Mouse (Mus musculus) intestine, embryonic 16.5 days (tissue): Measurements from ENCODE around the gene Itih4. TPM values are rescaled to one million over a fixed set of nuclear protein-coding genes. Genes with fewer than 3 reads are reported as not detected.

Experiments
- ATAC-seq: fragments of 200-750 bp; cut with Nextera tagmentation; 2 replicates; pipeline ENCODE4 v1.8.0; 2017; ENCODE audit warnings: moderate TSS enrichment, moderate library complexity
- H3K27ac ChIP-seq: fragments of 300-500 bp; sonication (generic); 2 replicates; pipeline ENCODE4 v1.5.1; 2014; ENCODE audit warnings: mild to moderate bottlenecking, low read length
- H3K27me3 ChIP-seq: fragments of 300-500 bp; sonication (generic); replicated peaks from 2 replicates; pipeline ENCODE4 v1.6.1; 2014; ENCODE audit warnings: low read length, control low read depth, mixed read lengths; ENCODE audit not compliant: control insufficient read depth, insufficient read depth
- H3K36me3 ChIP-seq: fragments of 300-500 bp; sonication (generic); 2 replicates; pipeline ENCODE4 v1.6.1; 2014; ENCODE audit warnings: low read length, control low read depth; ENCODE audit not compliant: control insufficient read depth, insufficient read depth
- H3K4me1 ChIP-seq: fragments of 300-500 bp; sonication (generic); 2 replicates; pipeline ENCODE4 v1.6.1; 2014; ENCODE audit warnings: low read length, control low read depth, mixed read lengths; ENCODE audit not compliant: control insufficient read depth, insufficient read depth
- H3K4me2 ChIP-seq: fragments of 300-500 bp; sonication (generic); 2 replicates; pipeline ENCODE4 v1.6.1; 2014; ENCODE audit warnings: low read depth, low read length, control low read depth
- H3K4me3 ChIP-seq: fragments of 300-500 bp; sonication (generic); 2 replicates; pipeline ENCODE4 v1.5.1; 2014; ENCODE audit warnings: mild to moderate bottlenecking, low read length
- H3K9ac ChIP-seq: fragments of 300-500 bp; sonication (generic); 2 replicates; pipeline ENCODE4 v1.6.1; 2014; ENCODE audit warnings: low read depth, low read length
- H3K9me3 ChIP-seq: fragments of 300-500 bp; sonication (generic); 2 replicates; pipeline ENCODE4 v1.6.1; 2016; ENCODE audit warnings: low read length, control low read depth; ENCODE audit not compliant: control insufficient read depth
- WGBS: fragments of 180-500 bp; shearing (Covaris S2); extraction: QIAGEN DNeasy Blood & Tissue Kit; methylation state at CpG from one replicate; pipeline ENCODE4 v1.1.7; 2014; 5-methylcytosine and 5-hydroxymethylcytosine counted together
- polyA plus RNA-seq: library from polyadenylated mRNA; unstranded; fragments of >200 nt; fragmentation: Nextera tagmentation; extraction: Ambion mirVana; gene quantifications from 2 replicates; pipeline ENCODE4 v1.2.1, GENCODE M21; 2015

Itih4 gene
- polyA plus RNA-seq = 1.0 and 3.1 TPM in 2 replicates

GRCm38 (mm10) chr14:30886204-30886603 is at the start of gene Itih4:
Itih4 (plus strand) TSS chr14:30886476.
- no peak within 1 kb of the TSS for H3K4me2 ChIP-seq
- no peaks in the 10 kb centered on the region for H3K27me3 ChIP-seq
- peaks cover 8% of the 10 kb centered on the region for H3K4me1 ChIP-seq
- ATAC-seq = no peak
- no peak within 1 kb of the TSS for H3K27ac ChIP-seq
- no peaks in the 10 kb centered on the region for H3K36me3 ChIP-seq
- no peak within 1 kb of the TSS for H3K9ac ChIP-seq
- H3K4me3 ChIP-seq = no peak within 1 kb of the TSS
- 82% methylated on average over 3 of the region's 3 CpGs for WGBS
- H3K9me3 ChIP-seq = no peaks in the 10 kb centered on the region

GRCm38 (mm10) chr14:30837416-30837996 is 48.8 kb upstream of the Itih4 start:
- Histone ChIP-seq H3K27ac (no peak overlapping the region), H3K9ac (no peak overlapping the region), H3K4me3 (no peak overlapping the region), H3K4me1 (no peaks in the 10 kb centered on the region), H3K9me3 (no peaks in the 10 kb centered on the region), H3K4me2 (no peak overlapping the region), H3K27me3 (no peaks in the 10 kb centered on the region), H3K36me3 (no peaks in the 10 kb centered on the region)
- no peak for ATAC-seq
- WGBS = 86% methylated on average over 14 of the region's 14 CpGs

GRCm38 (mm10) chr14:30843701-30844100 is 42.6 kb upstream of the Itih4 start:
- H3K27me3 ChIP-seq = no peaks in the 10 kb centered on the region
- whole genome bisulfite sequencing = 88% methylated on average over 3 of the region's 3 CpGs
- no peak overlapping the region for H3K9ac ChIP-seq
- peaks cover 6% of the 10 kb centered on the region; the same call in 1 of the 2 replicates for H3K36me3 ChIP-seq
- no peak overlapping the region for H3K4me3 ChIP-seq
- no peak overlapping the region for H3K4me2 ChIP-seq
- no peak overlapping the region for H3K27ac ChIP-seq
- no peaks in the 10 kb centered on the region for H3K4me1 ChIP-seq
- no peak for ATAC-seq
- no peaks in the 10 kb centered on the region for H3K9me3 ChIP-seq

DNA sequence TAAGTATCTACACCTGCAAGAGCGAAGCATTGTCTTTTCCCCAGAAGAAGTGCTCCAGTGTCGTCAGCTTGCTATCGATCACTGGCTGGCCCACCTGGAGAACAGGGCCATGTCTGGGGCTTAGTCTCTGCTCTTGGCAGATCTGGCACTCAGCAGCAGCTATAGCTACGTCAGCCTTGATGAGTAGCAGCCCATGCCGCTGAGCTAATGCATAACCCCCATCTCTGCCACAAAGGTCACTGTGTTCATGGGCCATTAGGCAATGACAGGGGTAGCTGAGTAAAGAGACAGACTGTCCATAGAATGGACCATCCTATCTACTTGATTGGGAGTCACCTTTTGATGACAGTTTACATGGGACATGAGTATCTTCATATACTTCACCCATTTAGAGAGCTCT is 35.8 kb upstream of the Itih4 start:
- no peak overlapping the region for H3K9ac ChIP-seq
- no peak overlapping the region for H3K4me3 ChIP-seq
- no peak overlapping the region for H3K27ac ChIP-seq
- H3K27me3 ChIP-seq = no peaks in the 10 kb centered on the region
- no peak for ATAC-seq
- H3K36me3 ChIP-seq = 0 out of 2 replicates have a peak, but pooled peaks cover 2% of the 10 kb centered on the region
- H3K4me1 ChIP-seq = no peaks in the 10 kb centered on the region
- H3K4me2 ChIP-seq = no peak overlapping the region
- no peaks in the 10 kb centered on the region for H3K9me3 ChIP-seq
- WGBS = 87% methylated on average over 5 of the region's 5 CpGs

- WGBS = 83% methylated on average over 5 of the region's 5 CpGs
- no peak overlapping the region for H3K4me2 ChIP-seq
- peak; percentile 69; the same call in 1 of the 2 replicates for ATAC-seq
- H3K4me3 ChIP-seq = no peak overlapping the region
- H3K27me3 ChIP-seq = no peaks in the 10 kb centered on the region
- no peak overlapping the region for H3K9ac ChIP-seq
- H3K36me3 ChIP-seq = no peaks in the 10 kb centered on the region
- H3K9me3 ChIP-seq = no peaks in the 10 kb centered on the region
- H3K4me1 ChIP-seq = no peaks in the 10 kb centered on the region
- H3K27ac ChIP-seq = no peak overlapping the region
These were observed 34.0 kb upstream of the Itih4 start for GRCm38 (mm10) chr14:30852325-30852724.

DNA sequence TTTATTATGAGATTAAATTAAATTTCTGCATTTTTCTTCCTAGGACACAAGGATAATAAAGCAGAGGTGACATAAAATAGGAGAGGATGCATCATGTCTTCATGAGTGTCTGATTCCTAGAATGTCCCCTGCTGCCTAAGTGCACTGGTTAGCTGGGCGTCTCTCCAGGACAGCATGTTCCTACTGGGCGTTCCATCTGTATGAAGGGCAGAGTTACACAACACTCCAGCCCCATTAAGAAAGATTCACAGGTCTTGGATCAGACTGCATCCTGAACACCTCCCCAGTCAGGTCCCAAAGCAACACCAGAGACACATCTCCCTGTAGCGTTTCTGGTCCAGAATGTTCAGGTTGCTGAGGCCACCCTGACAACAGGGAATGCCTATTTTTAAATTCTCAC is 31.0 kb upstream of the Itih4 start:
- 91% methylated on average over 3 of the region's 3 CpGs for WGBS
- Histone ChIP-seq H3K36me3 (no peaks in the 10 kb centered on the region), H3K4me2 (no peak overlapping the region), H3K9me3 (no peaks in the 10 kb centered on the region), H3K27me3 (no peaks in the 10 kb centered on the region), H3K4me1 (no peaks in the 10 kb centered on the region), H3K27ac (no peak overlapping the region), H3K4me3 (no peak overlapping the region), H3K9ac (no peak overlapping the region)
- no peak for ATAC-seq

GRCm38 (mm10) chr14:30856885-30857507 is 29.3 kb upstream of the Itih4 start:
- Histone ChIP-seq H3K27ac (no peak overlapping the region), H3K27me3 (no peaks in the 10 kb centered on the region), H3K4me3 (no peak overlapping the region), H3K9me3 (no peaks in the 10 kb centered on the region), H3K36me3 (no peaks in the 10 kb centered on the region), H3K4me2 (no peak overlapping the region), H3K9ac (no peak overlapping the region), H3K4me1 (peaks cover 8% of the 10 kb centered on the region)
- ATAC-seq = peak; percentile 52
- WGBS = 58% methylated on average over 10 of the region's 10 CpGs

- 72% methylated on average over 4 of the region's 4 CpGs for WGBS
- peak overlapping the region; percentile 35; the same call in 1 of the 2 replicates for H3K27ac ChIP-seq
- H3K9ac ChIP-seq = no peak overlapping the region
- H3K27me3 ChIP-seq = no peaks in the 10 kb centered on the region
- H3K4me3 ChIP-seq = no peak overlapping the region
- H3K9me3 ChIP-seq = no peaks in the 10 kb centered on the region
- peaks cover 11% of the 10 kb centered on the region for H3K4me1 ChIP-seq
- H3K4me2 ChIP-seq = no peak overlapping the region
- ATAC-seq = no peak
- H3K36me3 ChIP-seq = no peaks in the 10 kb centered on the region
These were observed 28.3 kb upstream of the Itih4 start for GRCm38 (mm10) chr14:30857990-30858389.

GRCm38 (mm10) chr14:30861421-30862125 is 24.7 kb upstream of the Itih4 start:
- peak; percentile 85 for ATAC-seq
- Histone ChIP-seq H3K27me3 (no peaks in the 10 kb centered on the region), H3K4me2 (0 out of 2 replicates have a peak overlapping the region, but pooled peaks have one; percentile 40), H3K4me1 (peaks cover 11% of the 10 kb centered on the region), H3K27ac (peak overlapping the region; percentile 57), H3K4me3 (no peak overlapping the region), H3K9ac (peak overlapping the region; percentile 44), H3K36me3 (0 out of 2 replicates have a peak, but pooled peaks cover 3% of the 10 kb centered on the region), H3K9me3 (no peaks in the 10 kb centered on the region)
- WGBS = 31% methylated on average over 16 of the region's 16 CpGs
